Mouse (Mus musculus) neural tube, embryonic 11.5 days (tissue): ENCODE measurements around the gene Auts2. TPM values are rescaled to one million over a fixed set of nuclear protein-coding genes. Genes with fewer than 3 reads are reported as not detected.

Experiments used
- ATAC-seq: fragments of 200-750 bp; cut with Nextera tagmentation; 2 replicates; pipeline ENCODE4 v1.8.0; 2017; ENCODE audit warnings: moderate number of reproducible peaks, mild to moderate bottlenecking, moderate TSS enrichment, moderate library complexity; ENCODE audit not compliant: insufficient read depth, low FRiP score, low TSS enrichment
- DNase-seq: peaks from one replicate; pipeline ENCODE4 v3.0.0-alpha.2; 2015; ENCODE audit warnings: low spot score
- H3K27ac ChIP-seq: fragments of 300-500 bp; sonication (generic); 2 replicates; pipeline ENCODE4 v1.5.1; 2014; ENCODE audit warnings: low read depth, mild to moderate bottlenecking, low read length
- H3K27me3 ChIP-seq: fragments of 300-500 bp; sonication (generic); 2 replicates; pipeline ENCODE4 v1.6.1; 2014; ENCODE audit warnings: mild to moderate bottlenecking, low read length, mixed read lengths; ENCODE audit not compliant: control insufficient read depth, insufficient read depth
- H3K36me3 ChIP-seq: fragments of 300-500 bp; sonication (generic); 2 replicates; pipeline ENCODE4 v1.6.1; 2014; ENCODE audit warnings: mild to moderate bottlenecking, low read length, moderate library complexity, mixed read lengths; ENCODE audit not compliant: control insufficient read depth, insufficient read depth
- H3K4me1 ChIP-seq: fragments of 300-500 bp; sonication (generic); 2 replicates; pipeline ENCODE4 v1.6.1; 2014; ENCODE audit warnings: low read length, mixed read lengths; ENCODE audit not compliant: control insufficient read depth, insufficient read depth
- H3K4me2 ChIP-seq: fragments of 300-500 bp; sonication (generic); 2 replicates; pipeline ENCODE4 v1.6.1; 2014; ENCODE audit warnings: low read depth, mild to moderate bottlenecking, moderate library complexity
- H3K4me3 ChIP-seq: fragments of 300-500 bp; sonication (generic); 2 replicates; pipeline ENCODE4 v1.5.1; 2014; ENCODE audit warnings: low read depth, low read length
- H3K9ac ChIP-seq: fragments of 300-500 bp; sonication (generic); 2 replicates; pipeline ENCODE4 v1.6.1; 2014; ENCODE audit warnings: mild to moderate bottlenecking, low read length
- H3K9me3 ChIP-seq: fragments of 300-500 bp; sonication (generic); 2 replicates; pipeline ENCODE4 v1.6.1; 2016; ENCODE audit warnings: low read length; ENCODE audit not compliant: control insufficient read depth
- WGBS: fragments of 180-500 bp; shearing (Covaris S2); extraction: QIAGEN DNeasy Blood & Tissue Kit; methylation state at CpG from one replicate; pipeline ENCODE4 v1.1.7; 2014; 5-methylcytosine and 5-hydroxymethylcytosine counted together
- polyA plus RNA-seq: library from polyadenylated mRNA; unstranded; fragments of >200 nt; fragmentation: Nextera tagmentation; extraction: Ambion mirVana; gene quantifications from 2 replicates; pipeline ENCODE4 v1.2.1, GENCODE M21; 2014

The Auts2 gene
- polyA plus RNA-seq, 1 experiment from 2014 or later, result 45.0 TPM

GRCm38 (mm10) chr5:131616113-131616876 is 926.8 kb downstream of the Auts2 start:
- H3K9ac ChIP-seq, result peak overlapping the region; percentile 16
- H3K9me3 ChIP-seq, result no peaks in the 10 kb centered on the region
- H3K4me1 ChIP-seq, result peaks cover 13% of the 10 kb centered on the region
- H3K4me2 ChIP-seq, result peak overlapping the region; percentile 47
- ATAC-seq (peak; percentile 84), DNase-seq (peak; percentile 67)
- H3K4me3 ChIP-seq, result peak overlapping the region; percentile 32
- no peaks in the 10 kb centered on the region for H3K36me3 ChIP-seq
- 2% methylated on average over 40 of the region's 40 CpGs for WGBS
- peaks cover 27% of the 10 kb centered on the region for H3K27me3 ChIP-seq
- H3K27ac ChIP-seq, result no peak overlapping the region

DNA sequence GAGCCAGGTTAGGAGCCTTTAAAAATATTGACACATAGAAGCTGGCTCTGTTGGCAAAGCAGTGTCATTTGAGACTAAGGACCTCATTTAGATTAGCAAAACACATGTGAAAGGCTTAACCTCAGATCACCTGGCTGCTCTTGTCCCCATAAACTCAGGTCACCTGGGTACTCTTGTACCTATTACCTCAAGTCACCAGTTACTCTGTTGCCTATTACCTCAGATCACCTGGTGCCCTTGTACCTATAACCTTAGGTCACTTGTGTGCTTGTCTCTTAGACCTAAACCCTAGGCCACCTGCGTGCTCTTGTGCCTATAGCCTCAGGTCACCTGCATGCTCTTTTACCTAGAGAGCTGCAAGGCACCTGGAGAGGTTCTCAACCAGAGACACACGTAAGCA is 928.9 kb downstream of the Auts2 start:
- H3K9me3 ChIP-seq, result no peaks in the 10 kb centered on the region
- H3K27ac ChIP-seq, result no peak overlapping the region
- peaks cover 27% of the 10 kb centered on the region for H3K27me3 ChIP-seq
- H3K36me3 ChIP-seq, result no peaks in the 10 kb centered on the region
- ATAC-seq (no peak), DNase-seq (no peak)
- WGBS, result 94% methylated on average over 2 of the region's 2 CpGs
- H3K4me3 ChIP-seq, result peak overlapping the region; percentile 7; the same call in 1 of the 2 replicates
- H3K4me1 ChIP-seq, result peaks cover 13% of the 10 kb centered on the region
- H3K4me2 ChIP-seq, result peak overlapping the region; percentile 30
- no peak overlapping the region for H3K9ac ChIP-seq

DNA sequence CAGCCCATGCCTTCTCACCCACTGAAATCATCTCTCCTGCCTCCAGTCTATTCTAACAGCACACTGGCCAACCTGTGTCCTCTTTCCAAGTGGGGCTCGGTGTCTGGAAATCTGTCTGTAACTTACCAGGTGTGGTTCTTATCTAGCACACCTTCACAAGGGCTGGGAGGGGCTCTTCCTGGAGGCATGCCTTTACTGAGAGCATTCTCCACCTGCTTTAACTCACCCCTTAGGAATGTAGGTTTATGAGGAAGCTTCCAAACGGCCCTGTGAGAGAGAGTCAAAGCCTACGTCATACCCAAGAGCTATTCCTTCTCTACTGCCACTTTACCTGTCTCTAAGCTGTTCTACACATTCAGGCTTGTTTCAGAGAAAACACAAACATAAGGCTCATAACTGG is 929.8 kb downstream of the Auts2 start:
- H3K4me1 ChIP-seq, result peaks cover 13% of the 10 kb centered on the region
- H3K9ac ChIP-seq, result no peak overlapping the region
- ATAC-seq (no peak), DNase-seq (no peak)
- 74% methylated on average over 3 of the region's 3 CpGs for WGBS
- H3K4me3 ChIP-seq, result no peak overlapping the region
- H3K27ac ChIP-seq, result no peak overlapping the region
- H3K9me3 ChIP-seq, result no peaks in the 10 kb centered on the region
- peaks cover 27% of the 10 kb centered on the region for H3K27me3 ChIP-seq
- no peaks in the 10 kb centered on the region for H3K36me3 ChIP-seq
- no peak overlapping the region for H3K4me2 ChIP-seq

GRCm38 (mm10) chr5:131610702-131611101 is 932.4 kb downstream of the Auts2 start:
- DNase-seq (no peak), ATAC-seq (no peak)
- no peak overlapping the region for H3K9ac ChIP-seq
- no peak overlapping the region for H3K4me3 ChIP-seq
- H3K4me1 ChIP-seq, result no peaks in the 10 kb centered on the region
- no peak overlapping the region for H3K4me2 ChIP-seq
- no peaks in the 10 kb centered on the region for H3K36me3 ChIP-seq
- H3K27ac ChIP-seq, result no peak overlapping the region
- H3K27me3 ChIP-seq, result peaks cover 10% of the 10 kb centered on the region
- H3K9me3 ChIP-seq, result no peaks in the 10 kb centered on the region
- 83% methylated on average over 10 of the region's 10 CpGs for WGBS

DNA sequence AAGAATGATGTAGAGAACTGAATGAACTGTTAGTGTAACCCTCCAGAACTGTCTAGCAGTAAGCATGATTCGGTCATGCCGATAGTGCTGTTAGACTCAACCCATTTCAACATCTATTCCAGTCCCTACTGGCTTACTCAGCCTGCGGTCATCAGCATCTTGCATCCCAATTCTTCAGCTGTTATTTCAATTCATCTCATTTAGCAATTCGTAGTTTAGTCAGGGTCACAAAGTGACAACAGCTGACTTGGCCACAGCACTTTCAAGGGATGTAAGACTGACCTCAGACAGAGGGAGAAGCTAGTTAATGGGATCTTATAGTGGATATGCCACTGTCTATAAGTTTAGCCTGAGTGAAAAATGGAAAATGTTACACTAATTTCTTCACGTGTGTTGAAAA is 936.4 kb downstream of the Auts2 start:
- DNase-seq (no peak), ATAC-seq (no peak)
- no peak overlapping the region for H3K27ac ChIP-seq
- no peak overlapping the region for H3K4me3 ChIP-seq
- no peaks in the 10 kb centered on the region for H3K36me3 ChIP-seq
- no peaks in the 10 kb centered on the region for H3K9me3 ChIP-seq
- WGBS, result 90% methylated on average over 5 of the region's 5 CpGs
- H3K4me2 ChIP-seq, result no peak overlapping the region
- no peak overlapping the region for H3K9ac ChIP-seq
- H3K27me3 ChIP-seq, result no peaks in the 10 kb centered on the region
- H3K4me1 ChIP-seq, result peaks cover 13% of the 10 kb centered on the region

DNA sequence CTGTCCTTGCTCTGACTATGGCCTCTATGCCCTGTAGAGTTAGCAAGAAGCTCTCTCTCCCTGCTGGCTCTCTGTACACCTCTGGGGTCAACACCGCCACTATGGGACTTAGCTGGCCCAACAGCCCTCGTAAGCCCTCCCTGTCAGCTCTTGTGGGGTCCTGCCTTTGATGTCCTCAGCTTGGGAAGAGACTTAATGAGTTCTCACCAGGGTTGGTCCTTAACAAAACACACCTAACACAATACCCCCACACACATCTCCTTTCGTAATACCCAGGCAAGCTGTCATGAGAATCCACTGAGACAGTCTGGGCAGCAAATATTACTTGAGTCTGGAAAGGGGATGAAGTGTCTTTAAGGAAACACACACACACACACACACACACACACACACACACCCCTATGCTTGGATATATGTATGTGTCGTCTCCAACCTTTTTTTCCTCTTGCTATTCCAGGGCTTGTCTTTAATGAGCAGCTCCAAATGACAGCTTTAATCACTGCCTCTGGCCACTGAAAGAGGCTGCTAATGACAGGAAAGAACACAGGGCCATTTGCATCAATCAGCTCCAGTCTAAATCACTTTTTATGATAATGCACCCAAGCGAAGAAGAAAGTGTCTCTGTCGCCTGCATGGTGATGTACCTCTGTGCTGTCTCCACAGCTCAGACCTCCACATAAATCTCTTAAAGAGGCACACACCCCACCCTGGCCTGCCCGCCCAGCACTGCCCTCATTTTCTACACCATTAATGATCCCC is 941.0 kb downstream of the Auts2 start:
- no peaks in the 10 kb centered on the region for H3K9me3 ChIP-seq
- H3K9ac ChIP-seq, result no peak overlapping the region
- H3K36me3 ChIP-seq, result no peaks in the 10 kb centered on the region
- ATAC-seq (peak; percentile 87), DNase-seq (peak; percentile 51)
- H3K4me1 ChIP-seq, result peaks cover 29% of the 10 kb centered on the region
- H3K27ac ChIP-seq, result no peak overlapping the region
- H3K4me3 ChIP-seq, result no peak overlapping the region
- 14% methylated on average over 7 of the region's 7 CpGs for WGBS
- no peak overlapping the region for H3K4me2 ChIP-seq
- H3K27me3 ChIP-seq, result peaks cover 4% of the 10 kb centered on the region; the same call in 1 of the 2 replicates

DNA sequence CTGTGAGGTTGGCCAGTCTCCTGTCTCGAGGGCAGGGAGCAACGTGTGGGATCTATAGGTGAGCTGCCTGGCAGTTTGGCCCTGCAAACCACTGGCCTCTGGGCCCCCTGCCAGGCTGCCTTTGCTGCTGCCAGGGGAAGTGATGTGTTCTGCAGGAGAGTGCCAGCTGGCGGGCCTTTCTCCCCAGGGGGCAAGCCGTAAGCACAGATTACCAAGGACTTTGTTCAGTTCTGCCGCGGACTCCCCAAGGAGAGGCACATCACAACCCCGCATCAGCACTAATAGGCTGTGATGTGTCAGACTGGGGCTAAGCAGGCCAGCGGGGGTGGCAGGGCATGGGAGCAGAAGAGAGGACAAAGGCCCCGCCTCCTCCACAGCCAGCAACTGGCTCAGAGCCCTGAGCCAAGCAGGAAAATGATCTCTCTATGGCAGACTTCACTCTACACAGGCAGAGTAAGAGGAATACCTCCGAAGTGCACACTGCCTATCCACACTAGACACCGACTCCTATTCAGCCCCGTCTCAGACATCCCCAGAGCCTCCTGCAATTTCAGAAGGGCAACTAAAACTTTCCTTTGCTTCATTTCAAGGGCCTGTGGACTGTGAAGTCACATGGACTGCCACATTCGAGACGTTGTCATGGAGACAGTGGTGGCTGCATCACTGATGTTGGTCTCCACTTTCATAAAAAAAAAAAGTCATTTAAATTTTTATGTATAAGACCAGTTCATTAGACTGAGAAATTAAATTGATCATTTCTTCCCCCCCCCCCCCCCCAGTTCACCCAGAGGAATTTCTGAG is 942.6 kb downstream of the Auts2 start:
- WGBS, result 5% methylated on average over 14 of the region's 14 CpGs
- Histone ChIP-seq H3K36me3 (no peaks in the 10 kb centered on the region), H3K27ac (peak overlapping the region; percentile 39; the same call in 1 of the 2 replicates), H3K4me3 (no peak overlapping the region), H3K9me3 (no peaks in the 10 kb centered on the region), H3K4me2 (no peak overlapping the region), H3K9ac (no peak overlapping the region), H3K27me3 (peaks cover 8% of the 10 kb centered on the region), H3K4me1 (peaks cover 43% of the 10 kb centered on the region)
- DNase-seq, result peak; percentile 63
- ATAC-seq, result peak; percentile 63; the same call in 1 of the 2 replicates

DNA sequence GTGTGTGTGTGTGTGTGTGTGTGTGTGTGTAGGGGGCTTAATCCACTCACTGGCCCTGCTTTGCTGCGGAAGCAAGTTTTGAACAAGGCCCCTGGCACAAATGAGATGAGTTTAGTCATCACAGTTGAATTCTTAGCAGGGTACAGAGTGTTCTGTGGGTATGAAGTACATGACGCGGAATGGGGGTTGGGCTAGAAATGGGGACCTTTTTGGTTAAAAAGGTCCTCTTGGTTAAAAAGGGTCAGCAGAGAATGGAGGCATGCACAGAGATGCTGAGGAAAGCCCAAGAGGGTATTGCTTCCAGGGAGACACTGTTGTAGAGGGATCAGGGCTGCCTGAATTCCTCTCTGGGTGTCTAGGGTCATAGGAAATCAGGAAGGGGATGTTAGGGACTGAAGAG is 945.6 kb downstream of the Auts2 start:
- H3K27ac ChIP-seq, result no peak overlapping the region
- no peak overlapping the region for H3K9ac ChIP-seq
- no peak for DNase-seq

More for the DNA sequence above, 945.6 kb downstream of the Auts2 start:
- ATAC-seq, result no peak
- Histone ChIP-seq H3K36me3 (no peaks in the 10 kb centered on the region), H3K27me3 (peaks cover 13% of the 10 kb centered on the region), H3K9me3 (no peaks in the 10 kb centered on the region), H3K4me3 (no peak overlapping the region), H3K4me1 (peaks cover 35% of the 10 kb centered on the region), H3K4me2 (no peak overlapping the region)
- 81% methylated on average over 3 of the region's 3 CpGs for WGBS
